Mouse (Mus musculus) lung, postnatal 0 days (tissue): ENCODE data around the gene Tpm4.

ENCODE experiments used
- CTCF ChIP-seq: IDR thresholded peaks from 2 replicates; pipeline ENCODE4 v1.5.1; 2016; ENCODE audit warnings: antibody characterized with exemption, mild to moderate bottlenecking
- EP300 ChIP-seq: IDR thresholded peaks from 2 replicates; pipeline ENCODE4 v1.6.1; 2016; ENCODE audit warnings: antibody characterized with exemption, mild to moderate bottlenecking, control low read depth

DNA sequence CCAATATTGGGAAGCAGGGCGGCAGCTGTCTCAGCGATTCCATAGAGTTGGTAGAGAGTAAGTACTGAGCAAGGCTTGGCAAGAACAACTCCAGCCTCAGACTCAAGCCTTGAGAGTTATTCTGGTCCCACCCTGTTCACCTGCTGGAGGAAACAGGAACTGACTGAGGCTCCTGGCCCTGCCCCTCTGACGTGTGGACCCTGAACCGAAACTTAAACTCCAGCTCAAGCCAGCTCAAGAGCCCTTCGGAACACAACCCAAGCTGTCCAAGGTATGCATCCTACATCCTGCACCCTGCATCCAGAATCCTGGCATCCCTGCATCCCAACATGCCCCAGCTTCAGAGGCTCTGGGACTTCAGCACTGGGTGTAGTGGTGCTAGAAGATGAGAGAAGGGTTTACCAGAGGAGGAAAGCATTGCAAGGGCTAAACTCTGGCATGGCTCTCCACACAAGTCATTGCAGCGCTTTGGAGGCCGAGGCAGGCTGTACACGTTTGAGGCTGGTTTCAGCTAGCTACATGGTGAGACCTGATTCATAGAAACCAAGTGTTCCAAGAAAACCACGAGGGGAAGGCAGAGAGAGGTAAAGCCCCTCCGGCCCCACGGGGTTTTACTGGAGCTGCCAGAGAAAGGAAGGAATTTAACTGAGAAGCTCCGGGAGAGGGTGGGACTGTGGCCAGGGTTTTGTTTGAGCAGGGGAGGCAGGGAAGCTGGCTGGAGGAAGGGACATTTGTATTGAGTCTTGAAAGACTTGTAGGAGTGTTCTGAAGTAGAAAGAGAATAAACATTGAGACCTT, 54.8 kb downstream of the Tpm4 start, which contains the start of gene Hsh2d:
- TF ChIP-seq CTCF (peak; percentile 57), EP300 (no peak)
